Mouse (Mus musculus) neutrophil, adult 83 days (primary cell): Measurements from ENCODE around the gene Gja8. TPM values are rescaled to one million over a fixed set of nuclear protein-coding genes. Genes with fewer than 3 reads are reported as not detected.

ENCODE experiments used
- total RNA-seq, 2 experiments: library from RNA; stranded (reverse); gene quantifications; one replicate each; pipeline ENCODE4 v1.2.4; 2023

The Gja8 gene
- not detected for total RNA-seq

DNA sequence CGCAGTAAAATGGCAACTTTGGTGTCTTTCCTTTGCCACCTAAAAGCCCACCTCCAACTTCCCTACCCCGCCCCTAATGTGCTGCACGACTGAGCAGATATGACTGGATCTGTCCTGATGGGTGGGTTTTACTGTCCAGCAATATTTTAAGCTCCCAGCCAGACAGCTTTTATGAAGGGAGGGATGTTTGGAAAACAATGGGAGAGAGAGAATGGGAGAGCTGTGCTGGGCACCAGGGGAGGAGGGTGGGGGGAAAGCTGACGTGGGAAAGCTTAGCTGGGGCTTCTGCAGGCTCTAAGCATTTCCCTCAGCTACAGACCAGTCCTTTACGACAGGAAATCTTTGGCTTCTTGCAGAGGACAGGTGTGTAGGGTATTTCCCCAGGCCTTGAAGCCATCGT lies at the start of gene Gja8:
Gene Gja8, minus strand, starts transcription at position 101 of the 400 bp plus-strand sequence.

DNA sequence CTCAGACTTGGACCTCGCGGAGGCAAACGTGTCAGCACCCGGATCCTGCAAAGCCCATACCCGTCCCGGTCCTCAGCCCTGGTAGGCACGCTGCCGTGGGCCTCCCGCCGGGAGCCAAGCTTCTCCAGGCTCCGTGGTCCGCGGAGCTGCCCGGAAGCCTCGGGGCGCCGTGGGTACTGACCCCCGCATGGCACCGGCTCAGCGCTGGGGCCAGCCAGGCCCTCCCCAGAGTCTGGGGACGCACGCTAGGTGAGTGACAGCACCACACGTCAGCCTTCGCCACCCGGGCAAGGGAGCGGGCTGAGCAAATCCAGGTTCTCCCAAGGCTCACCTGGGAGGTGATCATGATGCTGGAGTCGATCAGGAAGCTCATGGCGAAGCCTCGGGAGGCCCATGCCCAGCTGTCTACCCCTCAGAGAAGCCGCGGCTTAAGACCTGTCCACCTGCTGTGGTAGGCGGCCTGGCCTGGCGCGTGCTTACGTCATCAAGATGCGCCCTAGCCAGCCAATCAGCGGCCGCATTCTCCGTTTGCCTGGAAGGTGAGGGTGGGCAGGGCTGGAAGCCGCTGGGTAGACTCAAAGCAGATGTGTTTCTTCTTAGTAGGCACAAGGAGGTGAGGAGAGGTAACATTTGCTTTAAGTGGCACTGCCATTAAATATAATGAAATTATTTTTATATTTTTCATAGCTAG lies 20.8 kb downstream of the Gja8 start, which contains the start of gene Gpr89:
Gene Gpr89, minus strand, starts transcription at position 496 of the 691 bp plus-strand sequence.

DNA sequence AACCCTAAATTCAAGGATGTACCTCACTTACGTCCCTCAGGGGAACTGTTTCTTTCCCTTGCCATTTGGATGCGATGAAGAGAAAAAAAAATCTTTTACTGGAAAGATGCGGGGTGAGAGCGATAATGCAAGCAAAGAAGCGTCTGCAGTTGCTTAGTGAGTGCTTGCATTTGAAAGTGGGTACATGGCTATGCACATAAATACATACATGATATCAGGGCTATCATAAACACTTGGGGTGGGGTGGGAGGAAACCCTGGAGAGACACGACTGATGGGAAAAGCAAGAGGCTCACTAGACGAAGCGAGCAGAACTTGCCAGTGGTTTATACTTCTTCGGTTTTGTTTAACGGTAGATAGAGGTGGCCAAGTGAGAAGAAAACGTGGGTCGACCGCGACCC lies 21.4 kb downstream of the Gja8 start, which contains the start of gene Gja5:
Gene Gja5, plus strand, starts transcription at position 301 of the 400 bp plus-strand sequence.

Other genes with a start within 250 kb of the Gja8 start
- 10 to 100 TPM; 38.3 to 43.9 TPM for gene Pias3, start 229.6 kb downstream of the Gja8 start, total RNA-seq
- 1 to 10 TPM; 1.1 TPM for gene Nudt17, start 217.5 kb downstream of the Gja8 start, total RNA-seq
- gene Polr3c, start 198.4 kb downstream of the Gja8 start, total RNA-seq = 10 to 100 TPM; 38.8 to 41.8 TPM
- 10 to 100 TPM; 62.1 to 65.0 TPM for gene Rnf115, start 198.4 kb downstream of the Gja8 start, total RNA-seq
- not detected for gene Pdzk1, start 96.7 kb downstream of the Gja8 start, total RNA-seq
- not detected for gene Cd160, start 96.7 kb downstream of the Gja8 start, total RNA-seq
- gene Gja5, start 21.3 kb downstream of the Gja8 start, total RNA-seq = under 1 TPM; 0.13 to 0.93 TPM
- 10 to 100 TPM; 10.8 TPM for gene Gpr89, start 20.7 kb downstream of the Gja8 start, total RNA-seq
- gene Acp6, start 232.8 kb upstream of the Gja8 start, total RNA-seq = 10 to 100 TPM; 16.0 to 17.0 TPM